Mouse (Mus musculus) forebrain, embryonic 14.5 days (tissue): ENCODE data around the gene Timm8a2. TPM values are rescaled to one million over a fixed set of nuclear protein-coding genes. Genes with fewer than 3 reads are reported as not detected.

Experiments
- ATAC-seq: fragments of 200-750 bp; cut with Nextera tagmentation; 2 replicates; pipeline ENCODE4 v1.8.0; 2017; ENCODE audit warnings: mild to moderate bottlenecking, moderate library complexity
- DNase-seq: peaks from one replicate; pipeline ENCODE4 v3.0.0-alpha.2; 2015; ENCODE audit warnings: low spot score
- H3K27ac ChIP-seq: fragments of 300-500 bp; sonication (generic); 2 replicates; pipeline ENCODE4 v1.5.1; 2014; ENCODE audit warnings: low read depth, mild to moderate bottlenecking, control low read depth, low read length, moderate library complexity
- H3K27me3 ChIP-seq: fragments of 300-500 bp; sonication (generic); replicated peaks from 2 replicates; pipeline ENCODE4 v1.6.1; 2014; ENCODE audit warnings: low read length, control low read depth, mixed read lengths; ENCODE audit not compliant: control insufficient read depth, insufficient read depth
- H3K36me3 ChIP-seq: fragments of 300-500 bp; sonication (generic); 2 replicates; pipeline ENCODE4 v1.6.1; 2014; ENCODE audit warnings: low read length, control low read depth; ENCODE audit not compliant: control insufficient read depth, insufficient read depth
- H3K4me1 ChIP-seq: fragments of 300-500 bp; sonication (generic); 2 replicates; pipeline ENCODE4 v1.6.1; 2014; ENCODE audit warnings: antibody characterized with exemption, low read length, control low read depth; ENCODE audit not compliant: control insufficient read depth, insufficient read depth
- H3K4me2 ChIP-seq: fragments of 300-500 bp; sonication (generic); 2 replicates; pipeline ENCODE4 v1.6.1; 2014; ENCODE audit warnings: mild to moderate bottlenecking, control low read depth, low read length
- H3K4me3 ChIP-seq: fragments of 300-500 bp; sonication (generic); 2 replicates; pipeline ENCODE4 v1.5.1; 2014; ENCODE audit warnings: low read depth, low read length, control low read depth
- H3K9ac ChIP-seq: fragments of 300-500 bp; sonication (generic); 2 replicates; pipeline ENCODE4 v1.6.1; 2014; ENCODE audit warnings: mild to moderate bottlenecking, low read length, control low read depth, moderate library complexity
- H3K9me3 ChIP-seq: fragments of 300-500 bp; sonication (generic); replicated peaks from 2 replicates; pipeline ENCODE4 v1.6.1; 2016; ENCODE audit warnings: low read length, control low read depth, mixed read lengths; ENCODE audit not compliant: control insufficient read depth
- WGBS: fragments of 180-500 bp; shearing (Covaris S2); extraction: QIAGEN DNeasy Blood & Tissue Kit; methylation state at CpG from one replicate; pipeline ENCODE4 v1.1.7; 2014; 5-methylcytosine and 5-hydroxymethylcytosine counted together
- polyA plus RNA-seq: library from polyadenylated mRNA; unstranded; fragments of >200 nt; fragmentation: Nextera tagmentation; extraction: Ambion mirVana; gene quantifications from 2 replicates; pipeline ENCODE4 v1.2.1, GENCODE M21; 2014

The Timm8a2 gene
- not detected in 2 replicates for polyA plus RNA-seq

DNA sequence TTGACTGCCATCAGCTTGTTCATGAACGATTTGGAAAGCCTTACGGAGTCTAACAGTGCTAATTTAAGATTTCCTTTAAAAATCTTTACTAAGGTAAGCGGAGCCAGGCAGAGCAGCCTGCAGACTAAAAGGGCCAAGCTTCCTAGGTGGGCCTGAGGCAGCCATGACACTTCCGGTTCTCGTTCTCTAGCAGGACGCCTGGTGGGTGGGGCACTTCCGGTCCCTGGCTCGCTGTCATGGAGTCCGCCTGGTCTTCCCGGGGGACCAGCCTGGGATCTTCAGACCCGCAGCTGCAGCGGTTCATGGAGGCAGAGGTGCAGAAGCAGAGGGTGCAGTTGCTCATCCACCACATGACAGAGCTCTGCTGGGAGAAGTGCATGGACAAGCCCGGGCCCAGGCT lies at the start of gene Timm8a2:
Timm8a2 (plus strand) TSS at position 224 of the 400 bp plus-strand sequence.
- Histone ChIP-seq H3K4me2 (no peak within 1 kb of the TSS), H3K4me3 (no peak within 1 kb of the TSS), H3K36me3 (no peaks in the 10 kb centered on the region), H3K27me3 (no peaks in the 10 kb centered on the region), H3K9ac (no peak within 1 kb of the TSS), H3K27ac (no peak within 1 kb of the TSS), H3K9me3 (no peaks in the 10 kb centered on the region), H3K4me1 (no peaks in the 10 kb centered on the region)
- ATAC-seq (no peak), DNase-seq (no peak)
- WGBS, result 94% methylated on average over 13 of the region's 13 CpGs

GRCm38 (mm10) chr14:121985477-121985876 lies 49.0 kb upstream of the Timm8a2 start:
- Histone ChIP-seq H3K36me3 (no peaks in the 10 kb centered on the region), H3K27ac (no peak overlapping the region), H3K27me3 (no peaks in the 10 kb centered on the region), H3K4me2 (no peak overlapping the region), H3K9me3 (no peaks in the 10 kb centered on the region), H3K9ac (no peak overlapping the region), H3K4me3 (no peak overlapping the region), H3K4me1 (no peaks in the 10 kb centered on the region)
- no peak for ATAC-seq
- 94% methylated on average over 3 of the region's 3 CpGs for WGBS
- DNase-seq, result no peak

GRCm38 (mm10) chr14:121986028-121986427 lies 48.4 kb upstream of the Timm8a2 start:
- no peak overlapping the region for H3K4me2 ChIP-seq
- ATAC-seq (no peak), DNase-seq (no peak)
- H3K9me3 ChIP-seq, result no peaks in the 10 kb centered on the region
- no peaks in the 10 kb centered on the region for H3K27me3 ChIP-seq
- no peaks in the 10 kb centered on the region for H3K4me1 ChIP-seq
- 93% methylated on average over 6 of the region's 6 CpGs for WGBS
- H3K4me3 ChIP-seq, result no peak overlapping the region
- no peaks in the 10 kb centered on the region for H3K36me3 ChIP-seq
- no peak overlapping the region for H3K27ac ChIP-seq
- no peak overlapping the region for H3K9ac ChIP-seq

GRCm38 (mm10) chr14:121987287-121987686 lies 47.2 kb upstream of the Timm8a2 start:
- no peak for ATAC-seq
- whole genome bisulfite sequencing, result 86% methylated on average over 1 of the region's 1 CpGs

GRCm38 (mm10) chr14:121987691-121988090 lies 46.8 kb upstream of the Timm8a2 start:
- Histone ChIP-seq H3K27me3 (no peaks in the 10 kb centered on the region), H3K4me1 (no peaks in the 10 kb centered on the region), H3K4me2 (no peak overlapping the region), H3K4me3 (no peak overlapping the region), H3K9ac (no peak overlapping the region), H3K36me3 (no peaks in the 10 kb centered on the region), H3K9me3 (no peaks in the 10 kb centered on the region), H3K27ac (no peak overlapping the region)
- WGBS, result 87% methylated on average over 4 of the region's 4 CpGs
- DNase-seq, result no peak
- no peak for ATAC-seq

More at GRCm38 (mm10) chr14:121987287-121987686, 47.2 kb upstream of the Timm8a2 start:
- Histone ChIP-seq H3K36me3 (no peaks in the 10 kb centered on the region), H3K4me2 (no peak overlapping the region), H3K4me3 (no peak overlapping the region), H3K27ac (no peak overlapping the region), H3K4me1 (no peaks in the 10 kb centered on the region), H3K27me3 (no peaks in the 10 kb centered on the region), H3K9me3 (no peaks in the 10 kb centered on the region), H3K9ac (no peak overlapping the region)
- no peak for DNase-seq

DNA sequence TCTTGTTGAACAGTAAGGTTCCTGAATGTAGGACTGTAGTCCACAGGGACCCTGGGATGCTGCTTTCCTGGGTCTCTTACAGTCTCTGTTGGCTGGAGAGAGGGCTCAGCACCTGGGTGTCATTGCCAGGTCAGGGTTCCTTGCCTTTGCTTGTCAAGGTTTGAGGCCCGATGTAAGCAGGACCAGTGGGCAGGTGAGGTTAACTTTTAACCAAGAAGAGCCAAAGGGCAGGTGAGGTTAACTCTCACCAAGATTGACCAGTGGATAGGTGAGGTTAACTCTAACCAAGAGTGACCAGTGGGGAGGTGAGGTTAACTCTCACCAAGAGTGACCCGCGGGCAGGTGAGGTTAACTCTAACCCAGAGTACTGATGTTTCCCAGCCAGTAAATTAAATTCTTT lies 45.1 kb upstream of the Timm8a2 start:
- Histone ChIP-seq H3K36me3 (no peaks in the 10 kb centered on the region), H3K27ac (no peak overlapping the region), H3K9ac (no peak overlapping the region), H3K4me3 (no peak overlapping the region), H3K9me3 (no peaks in the 10 kb centered on the region), H3K27me3 (no peaks in the 10 kb centered on the region), H3K4me1 (no peaks in the 10 kb centered on the region), H3K4me2 (no peak overlapping the region)
- DNase-seq (no peak), ATAC-seq (no peak)
- 98% methylated on average over 3 of the region's 3 CpGs for WGBS

- DNase-seq (no peak), ATAC-seq (no peak)
- 93% methylated on average over 3 of the region's 3 CpGs for WGBS
- no peaks in the 10 kb centered on the region for H3K4me1 ChIP-seq
- H3K36me3 ChIP-seq, result peaks cover 3% of the 10 kb centered on the region; the same call in 1 of the 2 replicates
- no peaks in the 10 kb centered on the region for H3K27me3 ChIP-seq
- no peak overlapping the region for H3K9ac ChIP-seq
- H3K4me2 ChIP-seq, result no peak overlapping the region
- no peak overlapping the region for H3K27ac ChIP-seq
- H3K4me3 ChIP-seq, result no peak overlapping the region
- H3K9me3 ChIP-seq, result no peaks in the 10 kb centered on the region
Observed at GRCm38 (mm10) chr14:121989869-121990268, 44.6 kb upstream of the Timm8a2 start.

DNA sequence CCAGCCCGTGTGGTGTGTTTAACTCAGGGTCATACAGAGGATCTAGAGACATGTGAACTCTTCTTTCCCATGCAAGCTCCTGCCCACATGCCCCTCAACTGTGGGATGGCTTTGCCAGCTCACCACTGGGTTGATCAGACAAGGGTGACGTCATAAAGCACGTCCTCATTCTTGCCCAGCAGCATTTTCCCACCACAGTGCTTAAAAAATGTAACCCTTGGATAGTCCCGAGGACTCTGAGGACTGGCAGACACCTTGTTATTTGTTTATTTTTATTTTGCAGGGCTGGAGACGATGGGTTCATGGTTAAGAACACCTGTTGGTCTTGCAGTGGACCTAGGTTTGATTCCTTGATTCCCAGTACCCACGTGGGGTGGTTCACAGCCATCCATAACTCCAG lies 43.6 kb upstream of the Timm8a2 start:
- Histone ChIP-seq H3K4me2 (no peak overlapping the region), H3K9ac (no peak overlapping the region), H3K27me3 (no peaks in the 10 kb centered on the region), H3K4me1 (no peaks in the 10 kb centered on the region), H3K4me3 (no peak overlapping the region), H3K27ac (no peak overlapping the region), H3K36me3 (peaks cover 3% of the 10 kb centered on the region; the same call in 1 of the 2 replicates), H3K9me3 (no peaks in the 10 kb centered on the region)
- DNase-seq, result no peak
- WGBS, result 90% methylated on average over 6 of the region's 6 CpGs
- no peak for ATAC-seq

- Histone ChIP-seq H3K4me2 (no peak overlapping the region), H3K36me3 (peaks cover 10% of the 10 kb centered on the region; the same call in 1 of the 2 replicates), H3K27me3 (no peaks in the 10 kb centered on the region), H3K4me1 (no peaks in the 10 kb centered on the region), H3K9ac (no peak overlapping the region), H3K4me3 (no peak overlapping the region), H3K9me3 (no peaks in the 10 kb centered on the region), H3K27ac (no peak overlapping the region)
- ATAC-seq (no peak), DNase-seq (no peak)
Observed at GRCm38 (mm10) chr14:121991921-121992320, 42.6 kb upstream of the Timm8a2 start.
